Mouse (Mus musculus): ENCODE results near the gene Fanca. TPM values are rescaled to one million over a fixed set of nuclear protein-coding genes. Genes with fewer than 3 reads are reported as not detected.
"Not testable (repeated sequence)": the region's sequence is repeated elsewhere in the genome, so short reads cannot be mapped to it uniquely, and the experiment has no call there.

Gene Fanca
- total RNA-seq, 1 experiment from 2014 or later: 43.3 TPM

- ATAC-seq (replicated peaks; ENCODE audit: low read depth, poor library complexity, severe bottlenecking): no peak
These were observed 39.9 kb downstream of the Fanca start for GRCm38 (mm10) chr8:123278445-123278844.

- no peak for ATAC-seq (replicated peaks; ENCODE audit: low read depth, poor library complexity, severe bottlenecking)
These were observed 43.3 kb downstream of the Fanca start for GRCm38 (mm10) chr8:123275096-123275495.

- ATAC-seq (replicated peaks; ENCODE audit: low read depth, poor library complexity, severe bottlenecking): no peak
These were observed 43.9 kb downstream of the Fanca start for GRCm38 (mm10) chr8:123274447-123274846.

- ATAC-seq (replicated peaks; ENCODE audit: low read depth, poor library complexity, severe bottlenecking): no peak
These were observed 46.5 kb downstream of the Fanca start for GRCm38 (mm10) chr8:123271901-123272300.

GRCm38 (mm10) chr8:123271147-123271546, 47.2 kb downstream of the Fanca start:
- ATAC-seq (replicated peaks; ENCODE audit: low read depth, poor library complexity, severe bottlenecking): no peak

GRCm38 (mm10) chr8:123267926-123268656, 50.3 kb downstream of the Fanca start:
- no peak for ATAC-seq (replicated peaks; ENCODE audit: low read depth, poor library complexity, severe bottlenecking)

- ATAC-seq (replicated peaks; ENCODE audit: low read depth, poor library complexity, severe bottlenecking): not testable (repeated sequence)
These were observed 60.8 kb downstream of the Fanca start for GRCm38 (mm10) chr8:123257593-123257992.

- ATAC-seq (replicated peaks; ENCODE audit: low read depth, poor library complexity, severe bottlenecking): no peak
These were observed 61.3 kb downstream of the Fanca start for GRCm38 (mm10) chr8:123257114-123257513.

- ATAC-seq (replicated peaks; ENCODE audit: low read depth, poor library complexity, severe bottlenecking): no peak
These were observed 63.2 kb downstream of the Fanca start for GRCm38 (mm10) chr8:123255170-123255569.

- peak; percentile 81 for ATAC-seq (replicated peaks; ENCODE audit: low read depth, poor library complexity, severe bottlenecking)
These were observed 64.1 kb downstream of the Fanca start, which contains the start of the genes Zfp276 and Vps9d1 for GRCm38 (mm10) chr8:123254099-123254885. Zfp276 (plus strand) TSS chr8:123254195. Vps9d1 (minus strand) TSS chr8:123254348.

- ATAC-seq (replicated peaks; ENCODE audit: low read depth, poor library complexity, severe bottlenecking): no peak
These were observed 64.8 kb downstream of the Fanca start for GRCm38 (mm10) chr8:123253451-123254098.

- ATAC-seq (replicated peaks; ENCODE audit: low read depth, poor library complexity, severe bottlenecking): no peak
These were observed 65.5 kb downstream of the Fanca start for GRCm38 (mm10) chr8:123252925-123253324.

GRCm38 (mm10) chr8:123250940-123251339, 67.4 kb downstream of the Fanca start:
- ATAC-seq (replicated peaks; ENCODE audit: low read depth, poor library complexity, severe bottlenecking): no peak

- peak; percentile 49 for ATAC-seq (replicated peaks; ENCODE audit: low read depth, poor library complexity, severe bottlenecking)
These were observed 69.8 kb downstream of the Fanca start for GRCm38 (mm10) chr8:123248596-123248995.

- no peak for ATAC-seq (replicated peaks; ENCODE audit: low read depth, poor library complexity, severe bottlenecking)
These were observed 70.6 kb downstream of the Fanca start for GRCm38 (mm10) chr8:123247748-123248147.

- ATAC-seq (replicated peaks; ENCODE audit: low read depth, poor library complexity, severe bottlenecking): no peak
These were observed 72.8 kb downstream of the Fanca start for GRCm38 (mm10) chr8:123245543-123245942.

GRCm38 (mm10) chr8:123244382-123244781, 74.0 kb downstream of the Fanca start:
- ATAC-seq (replicated peaks; ENCODE audit: low read depth, poor library complexity, severe bottlenecking): no peak

- no peak for ATAC-seq (replicated peaks; ENCODE audit: low read depth, poor library complexity, severe bottlenecking)
These were observed 75.3 kb downstream of the Fanca start for GRCm38 (mm10) chr8:123243053-123243452.

GRCm38 (mm10) chr8:123242107-123242923, 76.1 kb downstream of the Fanca start:
- ATAC-seq (replicated peaks; ENCODE audit: low read depth, poor library complexity, severe bottlenecking): no peak

- ATAC-seq (replicated peaks; ENCODE audit: low read depth, poor library complexity, severe bottlenecking): no peak
These were observed 79.0 kb downstream of the Fanca start for GRCm38 (mm10) chr8:123239398-123239797.

Measured in common myeloid progenitor, adult 5-6 weeks (primary cell).